Mouse (Mus musculus) urinary bladder, postnatal 10 days (tissue): ENCODE data around the gene Lrp6.

Source experiments
- DNase-seq: peaks from one replicate; pipeline ENCODE4 v3.0.0; 2022; ENCODE audit warnings: low spot score

The Lrp6 gene

GRCm38 (mm10) chr6:134494828-134495698 is 71.7 kb downstream of the Lrp6 start:
- DNase-seq = no peak

DNA sequence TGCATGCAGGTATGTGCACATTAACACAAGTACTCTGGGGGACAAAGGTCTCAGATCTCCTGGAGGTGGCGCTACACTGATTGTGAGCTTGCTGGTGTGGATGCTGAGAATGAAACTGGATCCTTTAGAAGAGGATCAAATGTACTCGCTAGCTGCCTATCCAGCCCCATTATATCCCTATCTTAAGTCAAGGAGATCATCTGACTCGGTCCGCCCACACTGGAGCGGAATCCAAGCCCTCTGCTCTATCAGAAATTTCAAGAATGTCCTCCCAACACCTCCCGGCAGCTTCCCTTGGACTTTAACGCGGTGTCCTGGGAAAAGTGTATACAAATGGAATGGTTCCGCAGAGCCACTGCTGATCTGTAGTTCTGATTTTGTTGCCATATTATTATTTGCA is 77.1 kb downstream of the Lrp6 start:
- DNase-seq = no peak

DNA sequence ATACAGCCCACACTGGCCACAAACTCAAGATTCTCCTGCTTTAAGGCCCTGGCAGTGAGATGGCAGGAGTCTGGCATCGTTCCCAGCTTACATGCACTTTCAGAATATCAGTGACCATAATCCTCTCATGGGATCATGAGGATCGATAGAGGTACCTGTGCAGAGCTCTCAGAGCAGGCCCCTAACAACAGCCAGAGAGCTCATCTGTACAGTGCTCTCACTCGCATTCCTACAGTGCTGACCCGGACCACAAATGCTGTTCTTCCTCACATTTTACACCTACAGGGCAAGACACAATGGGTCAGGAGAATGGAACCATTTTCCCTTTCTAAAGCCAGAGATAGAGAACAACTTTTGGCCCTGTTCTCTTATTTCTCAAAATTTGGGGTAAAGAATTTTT is 77.6 kb downstream of the Lrp6 start:
- no peak for DNase-seq

GRCm38 (mm10) chr6:134486318-134486717 is 80.4 kb downstream of the Lrp6 start:
- no peak for DNase-seq

- no peak for DNase-seq
These were observed 87.3 kb downstream of the Lrp6 start for GRCm38 (mm10) chr6:134479481-134479880.

DNA sequence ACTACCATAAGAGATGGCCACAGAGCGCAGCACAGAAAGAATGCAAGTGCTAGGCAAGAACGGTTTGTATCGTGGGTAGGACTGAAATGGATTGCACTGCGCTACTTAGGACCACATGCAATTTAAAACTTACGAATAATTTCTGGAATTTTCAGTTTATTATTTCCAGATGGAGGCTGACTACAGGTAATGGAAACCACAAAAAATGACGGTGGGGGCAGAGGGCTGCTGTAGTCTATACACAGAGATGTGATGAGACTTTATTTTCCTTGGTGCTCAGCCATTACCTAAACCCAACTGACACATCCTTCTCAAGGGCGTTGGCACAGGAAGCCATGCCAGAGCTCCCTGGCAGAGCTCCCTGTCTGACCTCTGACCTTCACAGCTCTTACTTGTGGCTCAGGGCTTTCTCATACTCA is 93.6 kb downstream of the Lrp6 start:
- no peak for DNase-seq

DNA sequence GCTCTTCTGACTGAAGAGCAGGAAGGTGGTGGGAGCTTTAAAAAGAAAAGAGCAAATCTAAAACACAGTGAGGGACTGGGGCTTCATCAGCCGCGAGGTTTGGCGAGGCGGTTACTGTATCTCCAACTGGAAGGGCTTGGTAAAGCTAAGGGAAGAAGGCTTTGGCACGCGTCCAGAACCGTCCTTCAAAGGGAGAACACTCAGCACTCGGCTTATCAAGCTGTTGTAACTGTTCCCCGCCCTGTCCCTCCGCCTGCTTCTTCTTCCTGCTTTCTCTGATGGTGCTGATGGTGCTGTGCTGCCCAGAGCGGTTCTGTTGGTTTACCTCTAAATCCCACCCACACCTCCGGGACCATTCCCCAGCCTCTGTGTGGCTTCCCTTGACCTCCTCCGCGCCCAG is 95.9 kb downstream of the Lrp6 start:
- no peak for DNase-seq

- no peak for DNase-seq
These were observed 97.5 kb downstream of the Lrp6 start for GRCm38 (mm10) chr6:134469297-134469696.

DNA sequence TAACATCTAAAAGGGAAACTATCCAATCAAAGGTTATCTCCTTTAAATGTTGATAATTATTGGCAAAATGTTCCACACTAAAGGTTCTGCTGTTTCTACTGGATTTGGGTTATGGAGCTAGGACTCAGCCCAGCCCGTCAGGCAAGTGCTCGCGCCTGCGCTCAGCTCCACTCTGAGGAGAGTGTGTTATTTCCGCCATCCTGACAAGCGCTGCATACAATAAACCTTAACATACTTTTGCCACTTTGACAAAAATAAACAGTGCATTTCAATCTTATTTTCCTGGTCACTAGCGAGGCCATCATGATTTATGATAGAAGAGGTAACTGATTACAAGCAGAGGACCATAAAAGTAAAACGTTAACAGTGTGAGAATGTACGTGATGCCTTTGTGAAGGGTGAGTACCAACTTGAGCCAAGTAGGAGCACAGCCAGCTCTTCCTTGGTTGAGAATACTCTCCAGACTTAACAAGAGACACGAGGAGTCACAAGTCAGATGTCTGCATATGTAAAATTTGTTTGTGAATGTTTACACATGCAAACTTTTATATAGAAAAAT is 100.0 kb downstream of the Lrp6 start:
- no peak for DNase-seq

- DNase-seq = no peak
These were observed 105.6 kb downstream of the Lrp6 start for GRCm38 (mm10) chr6:134461175-134461574.

DNA sequence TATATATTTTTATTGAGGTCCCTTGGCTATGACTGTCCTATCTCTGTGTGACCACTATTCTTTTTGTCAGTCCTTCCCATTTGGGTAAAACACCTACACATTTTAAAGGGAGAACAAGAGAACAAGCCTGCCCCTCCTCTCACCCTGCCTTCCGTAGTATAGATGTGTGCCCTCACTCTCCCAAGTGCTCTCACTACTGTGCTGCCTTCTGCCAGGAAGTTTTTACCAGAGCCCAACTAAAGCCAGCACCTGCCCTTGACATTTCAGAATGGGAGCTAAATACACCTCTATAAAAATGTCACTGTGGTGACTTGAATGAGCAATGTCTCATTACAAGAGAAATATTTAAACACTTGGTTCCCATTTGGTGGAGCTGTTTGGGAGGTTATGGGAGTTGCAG is 108.4 kb downstream of the Lrp6 start:
- DNase-seq = no peak

GRCm38 (mm10) chr6:134454093-134454492 is 112.7 kb downstream of the Lrp6 start:
- no peak for DNase-seq

- no peak for DNase-seq
These were observed 116.1 kb downstream of the Lrp6 start for GRCm38 (mm10) chr6:134450661-134451119.

DNA sequence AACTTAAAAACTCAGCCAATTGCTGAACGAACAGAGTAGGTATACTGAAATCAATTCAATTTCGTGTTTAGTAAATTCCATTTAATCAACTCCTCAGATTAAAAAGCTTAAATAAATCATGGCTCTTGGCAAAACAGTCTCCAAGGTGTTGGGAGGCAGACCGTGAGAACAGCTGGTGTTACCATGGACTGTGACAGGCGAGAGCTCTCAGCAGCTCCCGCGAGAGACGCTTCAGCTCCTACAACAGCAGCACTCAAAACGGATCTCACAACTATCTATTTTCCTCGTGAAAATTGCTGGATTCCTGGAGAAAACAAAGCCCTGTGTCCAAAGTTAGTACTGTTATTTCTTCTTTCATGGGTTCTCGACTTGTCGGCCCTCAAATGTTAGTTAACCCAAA is 116.8 kb downstream of the Lrp6 start:
- DNase-seq = no peak

- no peak for DNase-seq
These were observed 118.3 kb downstream of the Lrp6 start for GRCm38 (mm10) chr6:134448451-134448850.

DNA sequence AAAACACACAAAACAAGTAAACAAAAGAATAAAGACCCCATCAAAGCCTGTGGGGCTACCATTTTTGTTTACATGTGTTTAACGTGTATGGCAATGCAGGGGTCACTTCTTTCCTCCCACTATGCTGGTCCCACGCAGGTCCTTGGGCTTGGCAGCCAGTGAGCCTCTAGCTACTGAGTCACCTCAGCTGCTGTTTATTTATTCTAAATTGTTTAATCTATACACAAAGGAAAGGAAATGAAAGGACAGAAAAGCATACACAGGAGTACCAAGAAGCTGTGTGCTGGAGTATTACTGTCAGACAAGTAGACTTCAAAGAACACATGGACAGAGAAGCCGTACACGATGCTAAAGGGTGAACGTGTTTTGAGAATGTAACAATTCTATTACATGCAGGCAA is 122.8 kb downstream of the Lrp6 start:
- DNase-seq = no peak

DNA sequence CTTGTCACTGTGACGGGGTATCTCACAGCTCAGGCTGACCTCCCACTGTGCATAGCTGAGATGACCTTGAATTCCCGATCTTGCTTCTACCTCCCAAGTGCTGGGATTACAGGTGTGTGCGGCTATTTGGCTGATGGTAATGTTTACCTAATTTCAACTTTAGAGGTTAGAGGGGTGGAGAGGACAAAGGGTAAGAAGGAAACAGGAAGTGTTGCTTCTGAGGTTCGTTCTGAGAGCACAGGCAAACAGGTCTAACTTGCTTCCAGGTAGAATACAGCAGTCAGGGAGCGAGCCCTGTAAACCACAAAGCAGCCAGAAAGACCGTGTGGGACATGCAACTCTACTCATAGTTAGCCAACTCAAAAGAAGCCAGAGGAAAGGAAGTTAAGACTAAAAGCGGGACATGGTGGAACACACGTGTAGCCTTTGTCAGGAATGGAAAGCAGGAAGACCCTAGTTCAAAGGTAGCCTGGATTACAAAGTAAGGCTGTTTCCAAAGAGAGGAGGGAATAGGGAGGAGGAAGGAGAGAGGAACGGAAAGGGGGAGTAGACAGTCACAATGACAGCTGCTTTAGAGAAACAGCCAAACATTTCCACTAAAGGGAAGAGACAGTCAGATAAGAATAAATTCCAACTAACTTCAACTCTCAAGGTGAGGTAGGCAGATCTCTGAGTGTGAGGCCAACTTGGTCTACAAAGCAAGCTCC is 123.4 kb downstream of the Lrp6 start:
- DNase-seq = no peak

DNA sequence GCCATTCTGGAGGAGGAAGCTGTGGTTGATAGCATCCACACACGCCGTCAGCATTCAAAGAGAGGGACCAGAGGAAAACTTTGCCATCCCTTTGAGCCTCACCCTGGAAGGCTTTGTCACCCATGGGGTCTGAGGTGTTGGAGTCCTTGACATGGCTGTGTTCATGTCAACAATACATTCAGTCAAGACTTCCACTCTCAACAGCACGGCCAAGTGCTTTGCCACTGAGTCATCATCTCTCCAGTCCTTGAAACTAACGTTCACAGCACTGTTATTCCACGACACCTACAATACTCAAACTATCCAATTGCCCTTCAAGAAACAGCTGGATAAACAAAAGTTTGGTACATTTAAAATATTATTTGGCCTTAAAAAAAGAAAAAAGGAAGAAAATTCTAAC is 124.5 kb downstream of the Lrp6 start:
- no peak for DNase-seq

GRCm38 (mm10) chr6:134441716-134442115 is 125.0 kb downstream of the Lrp6 start:
- DNase-seq = no peak

DNA sequence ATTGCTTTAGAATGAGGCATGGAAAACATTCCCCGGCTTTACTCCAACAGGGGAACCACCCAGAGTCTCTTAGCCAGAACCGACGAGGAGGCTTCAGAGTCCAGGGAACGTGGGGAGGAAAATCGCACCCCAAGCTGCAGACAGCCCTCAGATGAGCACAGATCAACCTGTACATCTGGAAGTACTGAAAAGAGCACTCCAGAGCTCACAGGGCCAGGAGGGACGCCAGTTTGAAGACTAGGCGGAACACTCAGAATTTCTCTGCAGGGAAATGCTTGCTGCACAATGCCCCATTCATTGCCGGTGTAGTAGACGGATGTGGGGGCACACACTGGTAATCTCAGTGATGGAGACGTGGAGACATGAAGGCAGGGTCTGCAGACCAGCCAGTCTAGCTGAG is 126.7 kb downstream of the Lrp6 start:
- no peak for DNase-seq

DNA sequence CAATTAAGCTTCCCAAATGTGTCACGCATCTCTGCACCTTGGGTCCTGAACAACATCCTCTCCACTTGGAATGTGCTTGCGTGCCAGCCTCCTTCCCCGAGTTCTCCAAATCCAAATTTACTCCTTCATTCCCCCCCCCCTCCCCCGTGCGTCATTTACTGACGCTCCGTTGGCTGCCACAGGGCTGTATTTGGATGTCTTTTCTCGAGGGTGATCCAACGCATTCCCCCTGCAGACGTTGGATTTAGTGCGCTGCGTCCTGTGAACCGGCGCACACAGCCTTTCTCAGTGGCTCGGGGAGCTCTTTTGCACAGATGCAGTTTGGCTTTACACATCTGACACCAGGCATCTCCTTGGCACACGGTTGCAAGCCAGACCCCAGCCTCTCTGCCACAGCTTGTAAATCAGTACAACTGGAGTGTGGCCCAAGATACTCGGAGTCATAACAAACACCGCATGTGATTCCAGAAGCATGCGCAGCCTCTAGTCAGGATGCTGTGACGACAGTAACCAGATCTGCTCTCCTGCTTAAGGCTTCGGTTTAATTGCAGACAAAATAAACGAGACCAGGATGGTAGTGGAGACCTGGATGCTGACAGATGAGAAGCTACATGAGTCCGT is 127.3 kb downstream of the Lrp6 start:
- DNase-seq = no peak

DNA sequence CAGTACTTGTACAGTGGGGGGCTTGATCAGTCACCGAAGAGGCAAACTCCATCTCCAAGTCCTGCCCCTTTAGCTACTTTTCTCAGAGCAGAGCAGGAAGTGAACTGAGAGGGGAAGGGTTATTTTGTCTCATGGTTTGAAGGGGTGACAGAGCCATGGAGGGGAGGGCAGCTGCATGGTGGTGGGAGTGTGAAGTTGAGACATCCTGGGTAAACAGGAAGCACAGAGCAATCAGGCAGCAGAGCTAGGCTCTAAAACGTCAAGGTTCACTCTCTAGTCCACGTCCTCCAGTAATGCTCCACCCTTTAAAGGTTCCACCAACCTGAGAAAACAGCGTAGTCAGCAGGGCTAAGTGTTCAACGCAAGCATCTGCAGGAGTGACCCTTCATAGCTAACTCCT is 129.8 kb downstream of the Lrp6 start:
- no peak for DNase-seq
